Mouse (Mus musculus) liver, embryonic 14 days (tissue): ENCODE results near the gene Pnmt. TPM values are rescaled to one million over a fixed set of nuclear protein-coding genes. Genes with fewer than 3 reads are reported as not detected.

Experiments
- polyA plus RNA-seq: library from polyadenylated mRNA; depleted of rRNA; stranded (reverse); fragments of >200 nt; gene quantifications from 2 replicates; pipeline ENCODE4 v1.2.3, GENCODE M21; 2012; rRNA removed

Gene Pnmt
- not detected in 2 replicates for polyA plus RNA-seq

GRCm38 (mm10) chr11:98385638-98386585 is at the start of gene Pnmt:
Gene Pnmt (plus strand): TSS chr11:98386450.

GRCm38 (mm10) chr11:98348083-98348961 is 37.9 kb upstream of the Pnmt start, which contains the start of gene Ppp1r1b:
Gene Ppp1r1b (plus strand): TSS chr11:98348404.

GRCm38 (mm10) chr11:98358161-98359083 is 27.8 kb upstream of the Pnmt start, which contains the start of gene Stard3:
Gene Stard3 (plus strand): TSS chr11:98358368.

GRCm38 (mm10) chr11:98383261-98384030 is 2.8 kb upstream of the Pnmt start, which contains the start of gene Tcap:
Gene Tcap (plus strand): TSS chr11:98383811.

GRCm38 (mm10) chr11:98400161-98400726 is 14.0 kb downstream of the Pnmt start, which contains the start of gene Pgap3:
Gene Pgap3 (minus strand): TSS chr11:98400490.

GRCm38 (mm10) chr11:98412273-98412796 is 26.1 kb downstream of the Pnmt start, which contains the start of gene Erbb2:
Gene Erbb2 (plus strand): TSS chr11:98412470.

Other genes starting within 250 kb of the Pnmt start
- 2.4 and 2.5 TPM in 2 replicates for gene Fbxl20, start 236.0 kb upstream of the Pnmt start, polyA plus RNA-seq
- 9.7 and 12.2 TPM in 2 replicates for gene Med1, start 193.2 kb upstream of the Pnmt start, polyA plus RNA-seq
- 9.6 and 11.0 TPM in 2 replicates for gene Cdk12, start 183.4 kb upstream of the Pnmt start, polyA plus RNA-seq
- gene Neurod2, start 56.8 kb upstream of the Pnmt start, polyA plus RNA-seq = 0.02 TPM in 1 of 2 replicates, not detected in the other
- gene Ppp1r1b, start 38.0 kb upstream of the Pnmt start, polyA plus RNA-seq = 0.03 and 0.07 TPM in 2 replicates
- 14.5 and 15.8 TPM in 2 replicates for gene Stard3, start 28.1 kb upstream of the Pnmt start, polyA plus RNA-seq
- 0.05 and 0.27 TPM in 2 replicates for gene Tcap, start 2.6 kb upstream of the Pnmt start, polyA plus RNA-seq
- 2.8 and 3.0 TPM in 2 replicates for gene Pgap3, start 14.0 kb downstream of the Pnmt start, polyA plus RNA-seq
- 1.0 and 1.1 TPM in 2 replicates for gene Erbb2, start 26.0 kb downstream of the Pnmt start, polyA plus RNA-seq
- gene Mien1, start 52.5 kb downstream of the Pnmt start, polyA plus RNA-seq = 31.4 and 33.3 TPM in 2 replicates
- gene Grb7, start 59.9 kb downstream of the Pnmt start, polyA plus RNA-seq = 16.0 and 16.1 TPM in 2 replicates
- gene Ikzf3, start 159.6 kb downstream of the Pnmt start, polyA plus RNA-seq = 0.12 and 0.14 TPM in 2 replicates
- gene Zpbp2, start 164.6 kb downstream of the Pnmt start, polyA plus RNA-seq = 0.25 and 0.54 TPM in 2 replicates
- 24.1 and 28.1 TPM in 2 replicates for gene Ormdl3, start 200.9 kb downstream of the Pnmt start, polyA plus RNA-seq
- not detected in 2 replicates for gene Lrrc3c, start 211.8 kb downstream of the Pnmt start, polyA plus RNA-seq
- gene Gm12355, start 239.2 kb downstream of the Pnmt start, polyA plus RNA-seq = 0.12 and 0.22 TPM in 2 replicates
- not detected in 2 replicates for gene Gsdma3, start 239.9 kb downstream of the Pnmt start, polyA plus RNA-seq